Mouse (Mus musculus): ENCODE results near the gene Tnfrsf26. TPM values are rescaled to one million over a fixed set of nuclear protein-coding genes. Genes with fewer than 3 reads are reported as not detected.

The Tnfrsf26 gene
- polyA plus RNA-seq, 1 experiment from 2014 or later, result 1.2 TPM

- Histone ChIP-seq H3K27me3 (ENCODE audit: control insufficient read depth, insufficient read depth, low read length) (no peaks in the 10 kb centered on the region), H3K4me3 (ENCODE audit: low read length) (no peak overlapping the region), H3K4me2 (ENCODE audit: low read depth, low read length) (no peak overlapping the region), H3K9ac (ENCODE audit: low read length) (no peak overlapping the region), H3K27ac (ENCODE audit: low read length) (no peak overlapping the region), H3K9me3 (replicated peaks; ENCODE audit: control insufficient read depth, low read length) (no peaks in the 10 kb centered on the region; the same call in 1 of the 2 replicates), H3K36me3 (ENCODE audit: control insufficient read depth, insufficient read depth) (no peaks in the 10 kb centered on the region), H3K4me1 (ENCODE audit: control insufficient read depth, insufficient read depth, low read length) (no peaks in the 10 kb centered on the region)
- 57% methylated on average over 2 of the region's 2 CpGs for WGBS
- ATAC-seq (replicated peaks; ENCODE audit: extremely low read depth, insufficient read depth, low FRiP score), result no peak
Measured at GRCm38 (mm10) chr7:143631503-143631902, 3.0 kb upstream of the Tnfrsf26 start.

DNA sequence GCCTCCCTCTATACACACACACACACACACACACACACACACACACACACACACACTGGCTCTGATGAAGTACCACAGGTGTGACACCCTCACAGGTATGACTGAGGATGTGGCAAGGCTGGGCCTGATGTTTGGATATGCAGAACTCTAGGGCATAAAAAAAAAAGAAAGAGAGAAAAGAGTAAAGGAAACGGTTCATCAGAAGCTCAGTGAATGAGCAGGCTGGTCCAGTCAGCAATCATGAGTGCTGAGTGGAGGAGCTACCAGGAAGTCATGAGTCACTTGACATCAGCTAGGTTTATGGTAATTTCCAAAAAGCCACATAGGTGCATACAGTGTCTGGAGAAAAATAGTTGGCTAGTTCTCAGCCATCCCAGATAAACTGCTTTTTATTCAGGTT is 979 bp upstream of the Tnfrsf26 start:
- Histone ChIP-seq H3K4me1 (ENCODE audit: control insufficient read depth, insufficient read depth, low read length) (no peaks in the 10 kb centered on the region), H3K27me3 (ENCODE audit: control insufficient read depth, insufficient read depth, low read length) (no peaks in the 10 kb centered on the region), H3K27ac (ENCODE audit: low read length) (no peak overlapping the region), H3K4me2 (ENCODE audit: low read depth, low read length) (no peak overlapping the region), H3K4me3 (ENCODE audit: low read length) (no peak overlapping the region), H3K36me3 (ENCODE audit: control insufficient read depth, insufficient read depth) (no peaks in the 10 kb centered on the region), H3K9me3 (replicated peaks; ENCODE audit: control insufficient read depth, low read length) (no peaks in the 10 kb centered on the region; the same call in 1 of the 2 replicates), H3K9ac (ENCODE audit: low read length) (no peak overlapping the region)
- 21% methylated on average over 1 of the region's 1 CpGs for WGBS
- no peak for ATAC-seq (replicated peaks; ENCODE audit: extremely low read depth, insufficient read depth, low FRiP score)

DNA sequence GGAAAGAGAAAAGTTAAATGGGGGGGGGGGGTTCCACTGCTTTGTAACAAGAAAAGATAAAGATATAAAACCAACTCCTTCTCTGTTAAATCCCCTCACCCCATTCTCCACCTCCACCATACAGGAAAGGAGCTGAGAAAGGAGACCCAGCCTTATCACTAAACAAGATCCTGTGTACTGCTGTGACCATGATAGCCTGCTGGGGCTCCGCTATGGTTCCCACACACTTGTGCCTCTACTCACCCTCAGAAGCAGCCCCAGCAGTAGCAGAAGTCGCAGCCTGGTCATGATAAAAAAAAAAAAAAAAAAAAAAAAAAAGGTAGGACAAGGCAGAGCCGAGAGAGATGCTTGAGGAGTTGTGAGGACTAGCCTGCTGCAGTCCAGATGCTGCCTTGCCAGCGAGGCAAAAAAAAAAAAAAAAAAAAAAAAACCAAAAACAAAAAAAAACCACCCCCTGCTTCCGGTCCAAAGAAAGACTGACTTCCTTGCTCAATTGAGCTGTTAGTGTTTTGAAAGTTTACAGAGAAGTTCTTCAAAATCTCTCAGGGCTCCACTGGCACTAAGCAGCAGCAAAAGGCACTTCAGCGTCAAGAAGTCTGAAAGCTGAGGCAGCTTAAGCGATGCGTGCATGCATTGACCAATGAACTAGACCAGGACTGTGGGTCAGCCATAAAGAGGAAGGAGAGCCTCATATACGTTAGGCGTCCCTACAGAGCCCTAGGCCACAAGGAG is 801 bp downstream of the Tnfrsf26 start:
- Histone ChIP-seq H3K36me3 (ENCODE audit: control insufficient read depth, insufficient read depth) (no peaks in the 10 kb centered on the region), H3K9ac (ENCODE audit: low read length) (peak overlapping the region; percentile 25; the same call in 1 of the 2 replicates), H3K27ac (ENCODE audit: low read length) (no peak overlapping the region; the same call in 1 of the 2 replicates), H3K4me2 (ENCODE audit: low read depth, low read length) (peak overlapping the region; percentile 20), H3K27me3 (ENCODE audit: control insufficient read depth, insufficient read depth, low read length) (no peaks in the 10 kb centered on the region), H3K4me3 (ENCODE audit: low read length) (no peak overlapping the region), H3K9me3 (replicated peaks; ENCODE audit: control insufficient read depth, low read length) (no peaks in the 10 kb centered on the region), H3K4me1 (ENCODE audit: control insufficient read depth, insufficient read depth, low read length) (no peaks in the 10 kb centered on the region)
- 36% methylated on average over 10 of the region's 10 CpGs for WGBS
- no peak for ATAC-seq (replicated peaks; ENCODE audit: extremely low read depth, insufficient read depth, low FRiP score)

DNA sequence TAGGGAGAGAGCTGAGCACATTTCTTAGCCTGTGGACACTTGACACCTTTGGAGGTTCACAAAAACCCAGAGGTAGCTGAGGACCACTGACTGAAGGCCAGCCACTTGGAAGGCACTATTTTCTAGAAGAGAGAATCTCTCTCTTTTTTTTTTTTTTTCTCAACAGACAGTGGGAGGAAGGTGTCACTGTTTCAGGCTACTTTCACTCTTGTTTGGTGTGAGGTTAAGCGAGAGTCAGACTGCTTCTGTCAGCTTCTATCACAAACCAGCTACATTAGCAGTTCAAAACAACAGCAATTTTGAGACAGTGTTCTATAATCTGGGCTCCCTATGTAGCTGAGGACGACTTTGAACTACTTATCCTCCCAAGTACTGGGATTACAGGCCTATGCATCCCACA is 2.3 kb downstream of the Tnfrsf26 start:
- Histone ChIP-seq H3K4me2 (ENCODE audit: low read depth, low read length) (no peak overlapping the region), H3K9me3 (replicated peaks; ENCODE audit: control insufficient read depth, low read length) (no peaks in the 10 kb centered on the region), H3K27ac (ENCODE audit: low read length) (no peak overlapping the region), H3K27me3 (ENCODE audit: control insufficient read depth, insufficient read depth, low read length) (no peaks in the 10 kb centered on the region), H3K4me1 (ENCODE audit: control insufficient read depth, insufficient read depth, low read length) (no peaks in the 10 kb centered on the region), H3K36me3 (ENCODE audit: control insufficient read depth, insufficient read depth) (no peaks in the 10 kb centered on the region), H3K9ac (ENCODE audit: low read length) (no peak overlapping the region), H3K4me3 (ENCODE audit: low read length) (no peak overlapping the region)
- WGBS, result 53% methylated on average over 2 of the region's 2 CpGs
- no peak for ATAC-seq (replicated peaks; ENCODE audit: extremely low read depth, insufficient read depth, low FRiP score)

DNA sequence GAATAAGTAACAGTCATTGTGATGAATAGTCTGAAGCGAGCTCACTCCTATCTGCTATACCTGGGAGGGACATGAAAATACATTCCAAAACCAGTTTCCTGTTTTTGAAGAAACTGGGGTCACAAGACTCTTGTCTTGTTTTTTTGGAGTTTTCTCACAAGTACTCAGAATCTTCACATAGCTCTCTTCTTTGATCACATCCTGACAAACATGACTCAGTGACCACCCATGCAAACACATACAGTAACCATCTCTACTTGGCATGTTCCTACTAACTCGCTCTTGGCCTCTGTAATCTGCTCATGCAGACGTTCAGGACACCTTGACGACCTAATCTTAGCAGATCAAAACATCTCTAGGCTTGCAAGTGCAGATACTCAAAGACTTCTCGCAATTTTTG is 3.4 kb downstream of the Tnfrsf26 start:
- ATAC-seq (replicated peaks; ENCODE audit: extremely low read depth, insufficient read depth, low FRiP score), result no peak
- Histone ChIP-seq H3K4me3 (ENCODE audit: low read length) (no peak overlapping the region), H3K9ac (ENCODE audit: low read length) (no peak overlapping the region), H3K4me1 (ENCODE audit: control insufficient read depth, insufficient read depth, low read length) (no peaks in the 10 kb centered on the region), H3K4me2 (ENCODE audit: low read depth, low read length) (no peak overlapping the region), H3K36me3 (ENCODE audit: control insufficient read depth, insufficient read depth) (no peaks in the 10 kb centered on the region), H3K9me3 (replicated peaks; ENCODE audit: control insufficient read depth, low read length) (no peaks in the 10 kb centered on the region), H3K27me3 (ENCODE audit: control insufficient read depth, insufficient read depth, low read length) (no peaks in the 10 kb centered on the region), H3K27ac (ENCODE audit: low read length) (no peak overlapping the region)
- WGBS, result 52% methylated on average over 5 of the region's 5 CpGs

- Histone ChIP-seq H3K36me3 (ENCODE audit: control insufficient read depth, insufficient read depth) (no peaks in the 10 kb centered on the region), H3K27me3 (ENCODE audit: control insufficient read depth, insufficient read depth, low read length) (no peaks in the 10 kb centered on the region), H3K9ac (ENCODE audit: low read length) (no peak overlapping the region), H3K27ac (ENCODE audit: low read length) (no peak overlapping the region), H3K4me2 (ENCODE audit: low read depth, low read length) (no peak overlapping the region), H3K4me1 (ENCODE audit: control insufficient read depth, insufficient read depth, low read length) (no peaks in the 10 kb centered on the region), H3K9me3 (replicated peaks; ENCODE audit: control insufficient read depth, low read length) (no peaks in the 10 kb centered on the region), H3K4me3 (ENCODE audit: low read length) (no peak overlapping the region)
- ATAC-seq (replicated peaks; ENCODE audit: extremely low read depth, insufficient read depth, low FRiP score), result no peak
- WGBS, result 62% methylated on average over 3 of the region's 3 CpGs
Measured at GRCm38 (mm10) chr7:143624561-143624960, 4.0 kb downstream of the Tnfrsf26 start.

DNA sequence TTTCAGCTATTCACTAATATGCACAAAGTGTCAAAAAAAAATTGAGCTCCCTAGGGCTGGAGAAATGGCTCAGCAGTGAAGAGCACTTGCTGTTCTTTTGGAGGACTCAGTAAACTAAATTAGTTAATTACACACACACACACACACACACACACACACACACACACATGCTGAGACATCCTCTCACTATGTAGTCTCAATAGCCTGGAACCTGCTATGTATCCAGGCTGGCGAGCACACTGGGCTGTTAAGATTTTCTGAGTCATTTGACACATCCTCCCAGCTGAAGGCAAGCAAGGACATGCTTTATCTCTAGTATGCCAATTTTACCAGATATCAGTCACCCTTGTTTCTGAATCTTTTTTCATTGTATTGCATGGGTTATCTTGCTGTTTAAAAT is 7.6 kb downstream of the Tnfrsf26 start:
- H3K27me3 ChIP-seq (ENCODE audit: control insufficient read depth, insufficient read depth, low read length), result no peaks in the 10 kb centered on the region
- no peak for ATAC-seq (replicated peaks; ENCODE audit: extremely low read depth, insufficient read depth, low FRiP score)
- H3K9me3 ChIP-seq (replicated peaks; ENCODE audit: control insufficient read depth, low read length), result no peaks in the 10 kb centered on the region
- no peaks in the 10 kb centered on the region for H3K36me3 ChIP-seq (ENCODE audit: control insufficient read depth, insufficient read depth)
- H3K9ac ChIP-seq (ENCODE audit: low read length), result no peak overlapping the region
- H3K4me1 ChIP-seq (ENCODE audit: control insufficient read depth, insufficient read depth, low read length), result no peaks in the 10 kb centered on the region
- no peak overlapping the region for H3K4me3 ChIP-seq (ENCODE audit: low read length)
- H3K27ac ChIP-seq (ENCODE audit: low read length), result no peak overlapping the region
- WGBS, result 48% methylated on average over 1 of the region's 1 CpGs
- H3K4me2 ChIP-seq (ENCODE audit: low read depth, low read length), result no peak overlapping the region

- WGBS, result 28% methylated on average over 9 of the region's 9 CpGs
- Histone ChIP-seq H3K4me1 (ENCODE audit: control insufficient read depth, insufficient read depth, low read length) (no peaks in the 10 kb centered on the region), H3K36me3 (ENCODE audit: control insufficient read depth, insufficient read depth) (no peaks in the 10 kb centered on the region), H3K9me3 (replicated peaks; ENCODE audit: control insufficient read depth, low read length) (no peaks in the 10 kb centered on the region), H3K9ac (ENCODE audit: low read length) (no peak overlapping the region), H3K4me2 (ENCODE audit: low read depth, low read length) (no peak overlapping the region), H3K27ac (ENCODE audit: low read length) (peak overlapping the region; percentile 28), H3K4me3 (ENCODE audit: low read length) (no peak overlapping the region), H3K27me3 (ENCODE audit: control insufficient read depth, insufficient read depth, low read length) (no peaks in the 10 kb centered on the region)
- ATAC-seq (replicated peaks; ENCODE audit: extremely low read depth, insufficient read depth, low FRiP score), result peak; percentile 18; the same call in 1 of the 2 replicates
Measured at GRCm38 (mm10) chr7:143614404-143615135, 14.0 kb downstream of the Tnfrsf26 start.

GRCm38 (mm10) chr7:143612215-143612614 is 16.3 kb downstream of the Tnfrsf26 start:
- Histone ChIP-seq H3K36me3 (ENCODE audit: control insufficient read depth, insufficient read depth) (no peaks in the 10 kb centered on the region), H3K4me1 (ENCODE audit: control insufficient read depth, insufficient read depth, low read length) (no peaks in the 10 kb centered on the region), H3K9ac (ENCODE audit: low read length) (no peak overlapping the region), H3K4me3 (ENCODE audit: low read length) (no peak overlapping the region), H3K4me2 (ENCODE audit: low read depth, low read length) (no peak overlapping the region), H3K9me3 (replicated peaks; ENCODE audit: control insufficient read depth, low read length) (no peaks in the 10 kb centered on the region), H3K27me3 (ENCODE audit: control insufficient read depth, insufficient read depth, low read length) (no peaks in the 10 kb centered on the region), H3K27ac (ENCODE audit: low read length) (no peak overlapping the region)
- 59% methylated on average over 3 of the region's 3 CpGs for WGBS
- ATAC-seq (replicated peaks; ENCODE audit: extremely low read depth, insufficient read depth, low FRiP score), result no peak

All from heart, embryonic 16.5 days (tissue).